Mouse (Mus musculus): ENCODE data around the gene Itgb6.

GRCm38 (mm10) chr2:60713857-60714256 lies 8.6 kb downstream of the Itgb6 start:
- TF ChIP-seq CTCF (IDR thresholded peaks at IDR 0.05; ENCODE audit: control insufficient read depth, insufficient read depth, insufficient replicate concordance, low read depth, low read length) (no peak), POLR2A (IDR thresholded peaks at IDR 0.05; ENCODE audit: control insufficient read depth, low read depth, low read length) (no peak)
